Mouse (Mus musculus) cortical plate, adult 2 months (tissue): ENCODE results near the gene Sult2b1.

Source experiments
- CTCF ChIP-seq: fragments of 200-500 bp; IDR thresholded peaks from 2 replicates; pipeline ENCODE4 v1.5.1; 2011; ENCODE audit warnings: mild to moderate bottlenecking, control low read depth, low read length; ENCODE audit not compliant: insufficient read depth; ENCODE audit errors: extremely low read depth
- POLR2A ChIP-seq: fragments of 200-500 bp; IDR thresholded peaks from 2 replicates; pipeline ENCODE4 v1.6.1; 2011; ENCODE audit warnings: mild to moderate bottlenecking, low read length, control low read depth; ENCODE audit not compliant: insufficient read depth; ENCODE audit errors: extremely low read depth

- TF ChIP-seq CTCF = no peak
- TF ChIP-seq POLR2A = no peak
Measured at GRCm38 (mm10) chr7:45730727-45731431, 53.6 kb downstream of the Sult2b1 start.
